Mouse (Mus musculus) erythroblast, embryonic 14.5 days (primary cell): Measurements from ENCODE around the gene Gm44503.

Experiments
- GATA1 ChIP-seq: IDR thresholded peaks from 2 replicates; pipeline ENCODE4 v1.6.1; 2012; ENCODE audit warnings: low read length, inconsistent platforms, mixed read lengths
- TAL1 ChIP-seq: IDR thresholded peaks from 3 replicates; pipeline ENCODE4 v1.6.1; 2012; ENCODE audit warnings: low read length, inconsistent platforms, mixed read lengths

DNA sequence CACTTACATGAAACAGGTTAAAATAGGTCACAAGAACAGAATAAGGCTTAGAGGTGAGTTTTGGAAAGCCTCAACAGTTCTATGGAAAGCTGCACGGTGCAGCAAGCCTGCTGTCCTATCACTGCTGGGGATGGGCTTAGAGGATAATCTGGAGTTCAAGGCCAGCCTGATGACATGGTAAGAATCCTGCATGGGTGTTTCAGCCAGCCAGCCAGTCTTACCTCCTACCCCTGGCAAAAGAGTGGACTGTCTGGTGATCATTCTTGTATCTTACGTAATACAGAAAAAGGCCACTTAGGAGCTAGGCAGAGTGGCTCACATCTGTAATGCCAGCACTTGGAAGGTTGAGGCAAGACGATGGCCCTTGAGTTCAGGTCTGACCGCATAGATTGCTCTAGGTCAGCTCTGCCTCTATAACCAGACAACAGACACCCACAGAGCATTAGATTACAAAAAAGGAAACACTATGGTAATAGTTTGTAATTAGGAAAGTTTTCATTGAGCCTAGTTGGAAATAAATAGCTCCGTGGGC lies 62.0 kb downstream of the Gm44503 start:
- no peak for TF ChIP-seq TAL1
- TF ChIP-seq GATA1: no peak
